Mouse (Mus musculus): ENCODE data around the gene BC037034. TPM values are rescaled to one million over a fixed set of nuclear protein-coding genes. Genes with fewer than 3 reads are reported as not detected.
"Not testable (repeated sequence)": the region's sequence is repeated elsewhere in the genome, so short reads cannot be mapped to it uniquely, and the experiment has no call there.

The BC037034 gene
- polyA plus RNA-seq, 1 experiment from 2014 or later: 18.9 TPM

- Histone ChIP-seq H3K4me3 (no peak overlapping the region), H3K27ac (no peak overlapping the region), H3K36me3 (no peaks in the 10 kb centered on the region), H3K4me1 (no peaks in the 10 kb centered on the region), H3K9me3 (replicated peaks) (no peaks in the 10 kb centered on the region), H3K27me3 (no peaks in the 10 kb centered on the region), H3K4me2 (replicated peaks) (no peak overlapping the region), H3K9ac (no peak overlapping the region)
- ATAC-seq (ENCODE audit: low FRiP score): no peak
- 88% methylated on average over 3 of the region's 3 CpGs for WGBS
Observed at GRCm38 (mm10) chr5:138229511-138229910, 34.3 kb downstream of the BC037034 start.

- 59% methylated on average over 3 of the region's 3 CpGs for WGBS
- ATAC-seq (ENCODE audit: low FRiP score): no peak
- no peak overlapping the region for H3K4me3 ChIP-seq
- H3K9ac ChIP-seq: no peak overlapping the region
- no peaks in the 10 kb centered on the region for H3K36me3 ChIP-seq
- H3K27me3 ChIP-seq: no peaks in the 10 kb centered on the region
- H3K4me2 ChIP-seq (replicated peaks): no peak overlapping the region
- H3K27ac ChIP-seq: no peak overlapping the region
- no peaks in the 10 kb centered on the region for H3K4me1 ChIP-seq
- no peaks in the 10 kb centered on the region for H3K9me3 ChIP-seq (replicated peaks)
Observed at GRCm38 (mm10) chr5:138228026-138228425, 35.8 kb downstream of the BC037034 start.

- 79% methylated on average over 2 of the region's 2 CpGs for WGBS
Observed at GRCm38 (mm10) chr5:138227367-138227766, 36.5 kb downstream of the BC037034 start.

GRCm38 (mm10) chr5:138226491-138226890 lies 37.3 kb downstream of the BC037034 start:
- H3K27me3 ChIP-seq: no peaks in the 10 kb centered on the region
- H3K4me2 ChIP-seq (replicated peaks): no peak overlapping the region
- no peaks in the 10 kb centered on the region for H3K9me3 ChIP-seq (replicated peaks)
- 81% methylated on average over 4 of the region's 4 CpGs for WGBS
- H3K4me1 ChIP-seq: no peaks in the 10 kb centered on the region
- H3K27ac ChIP-seq: no peak overlapping the region
- H3K4me3 ChIP-seq: no peak overlapping the region
- H3K9ac ChIP-seq: no peak overlapping the region
- no peaks in the 10 kb centered on the region for H3K36me3 ChIP-seq
- ATAC-seq (ENCODE audit: low FRiP score): no peak

More at GRCm38 (mm10) chr5:138227367-138227766, 36.5 kb downstream of the BC037034 start:
- Histone ChIP-seq H3K4me1 (no peaks in the 10 kb centered on the region), H3K36me3 (no peaks in the 10 kb centered on the region), H3K4me3 (no peak overlapping the region), H3K9me3 (replicated peaks) (no peaks in the 10 kb centered on the region), H3K27ac (no peak overlapping the region), H3K27me3 (no peaks in the 10 kb centered on the region), H3K4me2 (replicated peaks) (no peak overlapping the region), H3K9ac (no peak overlapping the region)
- no peak for ATAC-seq (ENCODE audit: low FRiP score)

GRCm38 (mm10) chr5:138225700-138226099 lies 38.1 kb downstream of the BC037034 start, which contains the start of gene Nxpe5:
Gene Nxpe5, plus strand, starts transcription at chr5:138225898.
- Histone ChIP-seq H3K27ac (no peak within 1 kb of the TSS), H3K4me2 (replicated peaks) (no peak within 1 kb of the TSS), H3K27me3 (no peaks in the 10 kb centered on the region), H3K9ac (no peak within 1 kb of the TSS), H3K9me3 (replicated peaks) (no peaks in the 10 kb centered on the region), H3K4me3 (no peak within 1 kb of the TSS), H3K4me1 (no peaks in the 10 kb centered on the region), H3K36me3 (no peaks in the 10 kb centered on the region)
- no peak for ATAC-seq (ENCODE audit: low FRiP score)
- 60% methylated on average over 2 of the region's 2 CpGs for WGBS

- no peaks in the 10 kb centered on the region for H3K4me1 ChIP-seq
- no peak overlapping the region for H3K4me3 ChIP-seq
- no peak for ATAC-seq (ENCODE audit: low FRiP score)
- no peaks in the 10 kb centered on the region for H3K9me3 ChIP-seq (replicated peaks)
- H3K9ac ChIP-seq: no peak overlapping the region
- 67% methylated on average over 3 of the region's 3 CpGs for WGBS
- H3K36me3 ChIP-seq: no peaks in the 10 kb centered on the region
- no peak overlapping the region for H3K4me2 ChIP-seq (replicated peaks)
- no peak overlapping the region for H3K27ac ChIP-seq
- H3K27me3 ChIP-seq: no peaks in the 10 kb centered on the region
Observed at GRCm38 (mm10) chr5:138223287-138223686, 40.5 kb downstream of the BC037034 start.

GRCm38 (mm10) chr5:138222111-138222510 lies 41.7 kb downstream of the BC037034 start:
- Histone ChIP-seq H3K36me3 (no peaks in the 10 kb centered on the region), H3K27ac (no peak overlapping the region), H3K4me2 (replicated peaks) (no peak overlapping the region), H3K9ac (no peak overlapping the region), H3K27me3 (no peaks in the 10 kb centered on the region), H3K9me3 (replicated peaks) (peaks cover 5% of the 10 kb centered on the region; the same call in 1 of the 2 replicates), H3K4me1 (no peaks in the 10 kb centered on the region), H3K4me3 (no peak overlapping the region)
- ATAC-seq (ENCODE audit: low FRiP score): no peak
- WGBS: 25% methylated on average over 4 of the region's 4 CpGs

- H3K27me3 ChIP-seq: no peaks in the 10 kb centered on the region
- no peak overlapping the region for H3K9ac ChIP-seq
- H3K9me3 ChIP-seq (replicated peaks): peaks cover 10% of the 10 kb centered on the region; the same call in 1 of the 2 replicates
- no peak overlapping the region for H3K27ac ChIP-seq
- ATAC-seq (ENCODE audit: low FRiP score): no peak
- no peak overlapping the region for H3K4me3 ChIP-seq
- no peaks in the 10 kb centered on the region for H3K36me3 ChIP-seq
- no peak overlapping the region for H3K4me2 ChIP-seq (replicated peaks)
- no peaks in the 10 kb centered on the region for H3K4me1 ChIP-seq
- whole genome bisulfite sequencing: 67% methylated on average over 2 of the region's 2 CpGs
Observed at GRCm38 (mm10) chr5:138219864-138220263, 44.0 kb downstream of the BC037034 start.

GRCm38 (mm10) chr5:138216632-138217031 lies 47.2 kb downstream of the BC037034 start:
- H3K4me2 ChIP-seq (replicated peaks); H3K9ac ChIP-seq; H3K4me1 ChIP-seq; ATAC-seq (ENCODE audit: low FRiP score); H3K4me3 ChIP-seq; H3K36me3 ChIP-seq; H3K27me3 ChIP-seq; H3K27ac ChIP-seq: not testable (repeated sequence)
- WGBS: 94% methylated on average over 13 of the region's 13 CpGs
- H3K9me3 ChIP-seq (replicated peaks): peaks cover 10% of the 10 kb centered on the region; the same call in 1 of the 2 replicates

Other genes with a start within 250 kb of the BC037034 start
- not detected in 2 replicates for gene Smok3a, start 242.8 kb downstream of the BC037034 start, polyA plus RNA-seq (2016; fragmentation: Nextera tagmentation; extraction: Ambion mirVana)
- not detected in 2 replicates for gene Smok3b, start 242.6 kb downstream of the BC037034 start, polyA plus RNA-seq (2016; fragmentation: Nextera tagmentation; extraction: Ambion mirVana)
- not detected in 2 replicates for gene Smok3c, start 210.8 kb downstream of the BC037034 start, polyA plus RNA-seq (2016; fragmentation: Nextera tagmentation; extraction: Ambion mirVana)
- 37.3 and 41.7 TPM in 2 replicates for gene Zkscan1, start 178.9 kb downstream of the BC037034 start, polyA plus RNA-seq (2016; fragmentation: Nextera tagmentation; extraction: Ambion mirVana)
- gene Zscan21, start 147.1 kb downstream of the BC037034 start, polyA plus RNA-seq (2016; fragmentation: Nextera tagmentation; extraction: Ambion mirVana): 93.8 and 95.8 TPM in 2 replicates
- 34.2 and 35.9 TPM in 2 replicates for gene Zfp113, start 108.3 kb downstream of the BC037034 start, polyA plus RNA-seq (2016; fragmentation: Nextera tagmentation; extraction: Ambion mirVana)
- gene Cops6, start 103.0 kb downstream of the BC037034 start, polyA plus RNA-seq (2016; fragmentation: Nextera tagmentation; extraction: Ambion mirVana): 270 and 286 TPM in 2 replicates
- 25.7 and 28.6 TPM in 2 replicates for gene Ap4m1, start 92.0 kb downstream of the BC037034 start, polyA plus RNA-seq (2016; fragmentation: Nextera tagmentation; extraction: Ambion mirVana)
- 179 and 180 TPM in 2 replicates for gene Mcm7, start 91.6 kb downstream of the BC037034 start, polyA plus RNA-seq (2016; fragmentation: Nextera tagmentation; extraction: Ambion mirVana)
- 102 and 109 TPM in 2 replicates for gene Taf6, start 76.6 kb downstream of the BC037034 start, polyA plus RNA-seq (2016; fragmentation: Nextera tagmentation; extraction: Ambion mirVana)
- 45.8 and 46.3 TPM in 2 replicates for gene Cnpy4, start 76.5 kb downstream of the BC037034 start, polyA plus RNA-seq (2016; fragmentation: Nextera tagmentation; extraction: Ambion mirVana)
- 10.9 and 12.8 TPM in 2 replicates for gene Mblac1, start 69.7 kb downstream of the BC037034 start, polyA plus RNA-seq (2016; fragmentation: Nextera tagmentation; extraction: Ambion mirVana)
- gene Nxpe5, start 38.1 kb downstream of the BC037034 start, polyA plus RNA-seq (2016; fragmentation: Nextera tagmentation; extraction: Ambion mirVana): not detected in 2 replicates
- gene Lamtor4, start 8.6 kb downstream of the BC037034 start, polyA plus RNA-seq (2016; fragmentation: Nextera tagmentation; extraction: Ambion mirVana): 54.0 and 60.7 TPM in 2 replicates
- gene Gal3st4, start 8.8 kb upstream of the BC037034 start, polyA plus RNA-seq (2016; fragmentation: Nextera tagmentation; extraction: Ambion mirVana): 3.6 and 4.4 TPM in 2 replicates
- 0.12 and 0.23 TPM in 2 replicates for gene Gm43720, start 15.9 kb upstream of the BC037034 start, polyA plus RNA-seq (2016; fragmentation: Nextera tagmentation; extraction: Ambion mirVana)
- 164 and 168 TPM in 2 replicates for gene Gpc2, start 16.0 kb upstream of the BC037034 start, polyA plus RNA-seq (2016; fragmentation: Nextera tagmentation; extraction: Ambion mirVana)
- 4.6 and 6.9 TPM in 2 replicates for gene Stag3, start 16.2 kb upstream of the BC037034 start, polyA plus RNA-seq (2016; fragmentation: Nextera tagmentation; extraction: Ambion mirVana)
- gene Pvrig, start 77.9 kb upstream of the BC037034 start, polyA plus RNA-seq (2016; fragmentation: Nextera tagmentation; extraction: Ambion mirVana): not detected in 2 replicates
- gene Zfp157, start 177.4 kb upstream of the BC037034 start, polyA plus RNA-seq (2016; fragmentation: Nextera tagmentation; extraction: Ambion mirVana): 61.9 and 63.3 TPM in 2 replicates